Mouse (Mus musculus): ENCODE measurements at regions not wholly inside any gene's neighbourhood (a gene's known extent, or its start where the extent isn't known, plus 50 kb on each side); places are given as distances from the start of the nearest gene placed in this dataset.

DNA sequence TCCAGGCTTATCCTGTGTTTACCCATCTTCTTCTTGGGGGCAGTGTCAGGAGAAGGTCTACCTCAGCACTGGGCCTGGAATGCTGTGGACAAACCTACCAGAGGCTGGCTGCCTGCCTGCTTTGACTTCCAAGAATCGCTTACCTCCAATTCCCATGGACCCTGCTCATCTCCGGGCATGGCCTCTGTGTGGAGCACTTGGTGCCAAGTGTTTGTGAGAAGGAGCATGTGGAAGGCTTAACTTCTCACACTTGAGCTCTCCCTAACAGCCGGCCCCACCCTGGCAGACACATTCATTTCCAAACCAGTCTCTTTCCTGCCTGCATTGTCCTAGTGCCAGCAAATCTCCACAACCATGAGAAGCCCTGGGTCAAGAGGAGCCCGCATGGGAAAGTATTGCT, 49.8 kb upstream of the Dusp10 start:
- no peak overlapping the region for H3K27ac ChIP-seq (replicated peaks; ENCODE audit: low read depth, low read length)
- WGBS = 93% methylated on average over 4 of the region's 4 CpGs

More for the DNA sequence above, 49.8 kb upstream of the Dusp10 start:
- Histone ChIP-seq H3K27me3 (ENCODE audit: control insufficient read depth, insufficient read depth, low read length) (no peaks in the 10 kb centered on the region), H3K9me3 (ENCODE audit: control insufficient read depth, low read length) (no peaks in the 10 kb centered on the region), H3K4me2 (ENCODE audit: low read length) (no peak overlapping the region), H3K36me3 (ENCODE audit: control insufficient read depth, insufficient read depth, low read length) (no peaks in the 10 kb centered on the region), H3K9ac (replicated peaks; ENCODE audit: low read length) (no peak overlapping the region), H3K4me3 (replicated peaks; ENCODE audit: low read depth, low read length) (no peak overlapping the region), H3K4me1 (ENCODE audit: control insufficient read depth, insufficient read depth, low read length) (no peaks in the 10 kb centered on the region)
- ATAC-seq (ENCODE audit: low FRiP score, low TSS enrichment) = no peak
- DNase-seq = no peak

Measured in midbrain, embryonic 14.5 days (tissue).